Mouse (Mus musculus) forebrain, embryonic 14.5 days (tissue): ENCODE measurements around the gene Rnf39. TPM values are rescaled to one million over a fixed set of nuclear protein-coding genes. Genes with fewer than 3 reads are reported as not detected.

Experiments
- ATAC-seq: fragments of 200-750 bp; cut with Nextera tagmentation; 2 replicates; pipeline ENCODE4 v1.8.0; 2017; ENCODE audit warnings: mild to moderate bottlenecking, moderate library complexity
- DNase-seq: peaks from one replicate; pipeline ENCODE4 v3.0.0-alpha.2; 2015; ENCODE audit warnings: low spot score
- H3K27ac ChIP-seq: fragments of 300-500 bp; sonication (generic); 2 replicates; pipeline ENCODE4 v1.5.1; 2014; ENCODE audit warnings: low read depth, mild to moderate bottlenecking, control low read depth, low read length, moderate library complexity
- H3K27me3 ChIP-seq: fragments of 300-500 bp; sonication (generic); replicated peaks from 2 replicates; pipeline ENCODE4 v1.6.1; 2014; ENCODE audit warnings: low read length, control low read depth, mixed read lengths; ENCODE audit not compliant: control insufficient read depth, insufficient read depth
- H3K36me3 ChIP-seq: fragments of 300-500 bp; sonication (generic); 2 replicates; pipeline ENCODE4 v1.6.1; 2014; ENCODE audit warnings: low read length, control low read depth; ENCODE audit not compliant: control insufficient read depth, insufficient read depth
- H3K4me1 ChIP-seq: fragments of 300-500 bp; sonication (generic); 2 replicates; pipeline ENCODE4 v1.6.1; 2014; ENCODE audit warnings: antibody characterized with exemption, low read length, control low read depth; ENCODE audit not compliant: control insufficient read depth, insufficient read depth
- H3K4me2 ChIP-seq: fragments of 300-500 bp; sonication (generic); 2 replicates; pipeline ENCODE4 v1.6.1; 2014; ENCODE audit warnings: mild to moderate bottlenecking, control low read depth, low read length
- H3K4me3 ChIP-seq: fragments of 300-500 bp; sonication (generic); 2 replicates; pipeline ENCODE4 v1.5.1; 2014; ENCODE audit warnings: low read depth, low read length, control low read depth
- H3K9ac ChIP-seq: fragments of 300-500 bp; sonication (generic); 2 replicates; pipeline ENCODE4 v1.6.1; 2014; ENCODE audit warnings: mild to moderate bottlenecking, low read length, control low read depth, moderate library complexity
- H3K9me3 ChIP-seq: fragments of 300-500 bp; sonication (generic); replicated peaks from 2 replicates; pipeline ENCODE4 v1.6.1; 2016; ENCODE audit warnings: low read length, control low read depth, mixed read lengths; ENCODE audit not compliant: control insufficient read depth
- WGBS: fragments of 180-500 bp; shearing (Covaris S2); extraction: QIAGEN DNeasy Blood & Tissue Kit; methylation state at CpG from one replicate; pipeline ENCODE4 v1.1.7; 2014; 5-methylcytosine and 5-hydroxymethylcytosine counted together
- polyA plus RNA-seq: library from polyadenylated mRNA; unstranded; fragments of >200 nt; fragmentation: Nextera tagmentation; extraction: Ambion mirVana; gene quantifications from 2 replicates; pipeline ENCODE4 v1.2.1, GENCODE M21; 2014

Rnf39 gene
- polyA plus RNA-seq, 1 experiment from 2014 or later, result 0.24 TPM

- ATAC-seq, result no peak
- WGBS, result 69% methylated on average over 1 of the region's 1 CpGs
Observed at GRCm38 (mm10) chr17:36961125-36961524, 18.4 kb downstream of the Rnf39 start.

GRCm38 (mm10) chr17:36966875-36967274 is 24.2 kb downstream of the Rnf39 start:
- H3K27ac ChIP-seq, result no peak overlapping the region
- ATAC-seq, result no peak
- no peaks in the 10 kb centered on the region for H3K4me1 ChIP-seq
- no peak overlapping the region for H3K4me2 ChIP-seq
- no peak for DNase-seq
- no peak overlapping the region for H3K9ac ChIP-seq
- H3K27me3 ChIP-seq, result no peaks in the 10 kb centered on the region
- 89% methylated on average over 1 of the region's 1 CpGs for WGBS
- H3K9me3 ChIP-seq, result no peaks in the 10 kb centered on the region
- no peak overlapping the region for H3K4me3 ChIP-seq
- H3K36me3 ChIP-seq, result no peaks in the 10 kb centered on the region

More at GRCm38 (mm10) chr17:36961125-36961524, 18.4 kb downstream of the Rnf39 start:
- H3K27ac ChIP-seq, result no peak overlapping the region
- peak; percentile 13 for DNase-seq
- no peaks in the 10 kb centered on the region for H3K9me3 ChIP-seq
- peaks cover 7% of the 10 kb centered on the region for H3K36me3 ChIP-seq
- no peak overlapping the region for H3K9ac ChIP-seq
- H3K27me3 ChIP-seq, result no peaks in the 10 kb centered on the region
- no peak overlapping the region for H3K4me2 ChIP-seq
- peaks cover 9% of the 10 kb centered on the region for H3K4me1 ChIP-seq
- no peak overlapping the region for H3K4me3 ChIP-seq

- DNase-seq, result no peak
- WGBS, result 89% methylated on average over 14 of the region's 14 CpGs
- H3K4me2 ChIP-seq, result no peak overlapping the region
- H3K27ac ChIP-seq, result no peak overlapping the region
- no peaks in the 10 kb centered on the region for H3K27me3 ChIP-seq
- H3K36me3 ChIP-seq, result no peaks in the 10 kb centered on the region
- no peak overlapping the region for H3K4me3 ChIP-seq
- H3K4me1 ChIP-seq, result no peaks in the 10 kb centered on the region
- H3K9ac ChIP-seq, result no peak overlapping the region
- no peaks in the 10 kb centered on the region for H3K9me3 ChIP-seq
- no peak for ATAC-seq
Observed at GRCm38 (mm10) chr17:36970316-36970890, 27.7 kb downstream of the Rnf39 start.

GRCm38 (mm10) chr17:36971172-36971850 is 28.6 kb downstream of the Rnf39 start:
- no peaks in the 10 kb centered on the region for H3K4me1 ChIP-seq
- WGBS, result 93% methylated on average over 6 of the region's 6 CpGs
- H3K9me3 ChIP-seq, result no peaks in the 10 kb centered on the region
- no peak overlapping the region for H3K27ac ChIP-seq
- H3K36me3 ChIP-seq, result no peaks in the 10 kb centered on the region
- no peak for ATAC-seq
- no peaks in the 10 kb centered on the region for H3K27me3 ChIP-seq
- no peak overlapping the region for H3K4me3 ChIP-seq
- no peak overlapping the region for H3K4me2 ChIP-seq
- no peak overlapping the region for H3K9ac ChIP-seq
- DNase-seq, result no peak

GRCm38 (mm10) chr17:36972791-36973190 is 30.1 kb downstream of the Rnf39 start:
- DNase-seq (no peak), ATAC-seq (no peak)
- no peaks in the 10 kb centered on the region for H3K36me3 ChIP-seq
- no peak overlapping the region for H3K4me3 ChIP-seq
- no peaks in the 10 kb centered on the region for H3K4me1 ChIP-seq
- no peak overlapping the region for H3K27ac ChIP-seq
- no peaks in the 10 kb centered on the region for H3K27me3 ChIP-seq
- no peaks in the 10 kb centered on the region for H3K9me3 ChIP-seq
- 93% methylated on average over 3 of the region's 3 CpGs for WGBS
- H3K4me2 ChIP-seq, result no peak overlapping the region
- no peak overlapping the region for H3K9ac ChIP-seq

- Histone ChIP-seq H3K4me2 (no peak overlapping the region), H3K36me3 (no peaks in the 10 kb centered on the region), H3K4me1 (no peaks in the 10 kb centered on the region), H3K9ac (no peak overlapping the region), H3K27me3 (no peaks in the 10 kb centered on the region), H3K27ac (no peak overlapping the region), H3K4me3 (no peak overlapping the region), H3K9me3 (no peaks in the 10 kb centered on the region)
- 71% methylated on average over 8 of the region's 8 CpGs for WGBS
- ATAC-seq (no peak), DNase-seq (no peak)
Observed at GRCm38 (mm10) chr17:36973271-36973787, 30.6 kb downstream of the Rnf39 start.

- no peaks in the 10 kb centered on the region for H3K4me1 ChIP-seq
- H3K4me3 ChIP-seq, result no peak within 1 kb of the TSS
- WGBS, result 18% methylated on average over 18 of the region's 18 CpGs
- no peaks in the 10 kb centered on the region for H3K36me3 ChIP-seq
- DNase-seq (no peak), ATAC-seq (no peak)
- no peak within 1 kb of the TSS for H3K9ac ChIP-seq
- no peak within 1 kb of the TSS for H3K4me2 ChIP-seq
- no peaks in the 10 kb centered on the region for H3K27me3 ChIP-seq
- H3K27ac ChIP-seq, result no peak within 1 kb of the TSS
- no peaks in the 10 kb centered on the region for H3K9me3 ChIP-seq
Observed at GRCm38 (mm10) chr17:36981221-36981813, 38.6 kb downstream of the Rnf39 start, which contains the start of gene 2410137M14Rik. 2410137M14Rik (minus strand) TSS chr17:36981237.

- ATAC-seq, result no peak
- Histone ChIP-seq H3K4me1 (no peaks in the 10 kb centered on the region), H3K36me3 (no peaks in the 10 kb centered on the region), H3K9me3 (no peaks in the 10 kb centered on the region), H3K9ac (no peak overlapping the region), H3K4me2 (no peak overlapping the region), H3K27me3 (no peaks in the 10 kb centered on the region), H3K4me3 (no peak overlapping the region), H3K27ac (no peak overlapping the region)
- no peak for DNase-seq
- WGBS, result 9% methylated on average over 4 of the region's 4 CpGs
Observed at GRCm38 (mm10) chr17:36981845-36982244, 39.1 kb downstream of the Rnf39 start.
